Mouse (Mus musculus) hindbrain, embryonic 16.5 days (tissue): ENCODE data around the gene Lemd1. TPM values are rescaled to one million over a fixed set of nuclear protein-coding genes. Genes with fewer than 3 reads are reported as not detected.

Experiments used
- ATAC-seq: fragments of 200-750 bp; cut with Nextera tagmentation; 2 replicates; pipeline ENCODE4 v1.8.0; 2017; ENCODE audit warnings: moderate TSS enrichment, moderate library complexity
- H3K27ac ChIP-seq: fragments of 300-500 bp; sonication (generic); 2 replicates; pipeline ENCODE4 v1.5.1; 2014; ENCODE audit warnings: low read depth, mild to moderate bottlenecking, control low read depth, low read length, moderate library complexity
- H3K27me3 ChIP-seq: fragments of 300-500 bp; sonication (generic); replicated peaks from 2 replicates; pipeline ENCODE4 v1.6.1; 2014; ENCODE audit warnings: low read length; ENCODE audit not compliant: control insufficient read depth, insufficient read depth
- H3K36me3 ChIP-seq: fragments of 300-500 bp; sonication (generic); 2 replicates; pipeline ENCODE4 v1.6.1; 2014; ENCODE audit warnings: mild to moderate bottlenecking, low read length, moderate library complexity, mixed read lengths; ENCODE audit not compliant: control insufficient read depth, insufficient read depth
- H3K4me1 ChIP-seq: fragments of 300-500 bp; sonication (generic); 2 replicates; pipeline ENCODE4 v1.6.1; 2014; ENCODE audit warnings: low read depth, low read length; ENCODE audit not compliant: control insufficient read depth, insufficient read depth
- H3K4me2 ChIP-seq: fragments of 300-500 bp; sonication (generic); 2 replicates; pipeline ENCODE4 v1.6.1; 2014; ENCODE audit warnings: mild to moderate bottlenecking, low read length, control low read depth, moderate library complexity
- H3K4me3 ChIP-seq: fragments of 300-500 bp; sonication (generic); 2 replicates; pipeline ENCODE4 v1.5.1; 2014; ENCODE audit warnings: mild to moderate bottlenecking, low read length, control low read depth, moderate library complexity
- H3K9ac ChIP-seq: fragments of 300-500 bp; sonication (generic); 2 replicates; pipeline ENCODE4 v1.6.1; 2014; ENCODE audit warnings: low read depth, mild to moderate bottlenecking, control low read depth, low read length, moderate library complexity
- H3K9me3 ChIP-seq: fragments of 300-500 bp; sonication (generic); 2 replicates; pipeline ENCODE4 v1.6.1; 2014; ENCODE audit warnings: mild to moderate bottlenecking, low read length, moderate library complexity; ENCODE audit not compliant: control insufficient read depth
- WGBS: fragments of 180-500 bp; shearing (Covaris S2); extraction: QIAGEN DNeasy Blood & Tissue Kit; methylation state at CpG from one replicate; pipeline ENCODE4 v1.1.7; 2014; 5-methylcytosine and 5-hydroxymethylcytosine counted together
- microRNA counts: library from miRNA; unstranded; fragments of <30 nt; microRNA quantifications from one replicate; lab custom pipeline; 2016
- microRNA-seq: library from miRNA; unstranded; fragments of <30 nt; microRNA quantifications from one replicate; pipeline ENCODE4, GENCODE M21; 2017
- polyA plus RNA-seq: library from polyadenylated mRNA; unstranded; fragments of >200 nt; fragmentation: Nextera tagmentation; extraction: Ambion mirVana; gene quantifications from 2 replicates; pipeline ENCODE4 v1.2.1, GENCODE M21; 2015

The Lemd1 gene
- polyA plus RNA-seq, 1 experiment from 2014 or later, result 14.0 TPM

DNA sequence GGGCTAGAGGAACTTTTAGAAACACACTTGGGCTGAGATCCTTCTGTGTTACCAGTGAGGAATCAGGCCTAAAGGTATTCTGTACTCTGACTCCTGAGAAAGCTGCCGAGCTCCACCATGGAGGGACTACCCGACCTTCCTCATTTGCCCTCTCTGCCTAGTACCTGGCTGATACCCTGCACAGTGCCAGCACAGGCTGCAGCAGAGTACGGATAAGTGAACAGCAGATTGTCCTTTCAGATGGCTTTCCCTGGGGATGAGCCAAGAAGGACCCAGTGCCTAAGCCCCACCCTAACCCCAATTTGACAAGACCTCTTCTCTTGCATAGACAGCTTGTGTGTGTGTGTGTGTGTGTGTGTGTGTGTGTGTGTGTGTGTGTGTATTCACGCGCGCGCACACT lies 117.4 kb downstream of the Lemd1 start:
- H3K9ac ChIP-seq, result no peak overlapping the region
- no peaks in the 10 kb centered on the region for H3K36me3 ChIP-seq
- ATAC-seq, result no peak
- no peaks in the 10 kb centered on the region for H3K27me3 ChIP-seq
- no peak overlapping the region for H3K4me3 ChIP-seq
- H3K4me2 ChIP-seq, result no peak overlapping the region
- no peak overlapping the region for H3K27ac ChIP-seq
- H3K4me1 ChIP-seq, result no peaks in the 10 kb centered on the region
- WGBS, result 90% methylated on average over 7 of the region's 7 CpGs
- H3K9me3 ChIP-seq, result no peaks in the 10 kb centered on the region

MicroRNAs within 50 kb of the gene (microRNA counts, 519-probe panel; counts per million panel counts)
- microRNA mmu-miR-135b (lab: Ali Mortazavi, UCI), result 3,358 counts per million, percentile 88 among the panel's probes with 10 or more counts

Small RNAs within 50 kb of the gene (microRNA-seq; reads per million reads assigned to microRNA genes)
- gene Mir135b, result 6,847 reads per million, percentile 93 among the genes with 10 or more reads in this experiment

Other genes starting within 250 kb of the Lemd1 start
- gene Slc45a3, start 228.5 kb upstream of the Lemd1 start, polyA plus RNA-seq, result 0.96 and 1.5 TPM in 2 replicates
- gene Elk4, start 183.8 kb upstream of the Lemd1 start, polyA plus RNA-seq, result 10.0 and 10.2 TPM in 2 replicates
- 6.9 and 9.0 TPM in 2 replicates for gene Mfsd4a, start 123.4 kb upstream of the Lemd1 start, polyA plus RNA-seq
- gene Cdk18, start 51.7 kb upstream of the Lemd1 start, polyA plus RNA-seq, result 1.1 and 1.5 TPM in 2 replicates
- 1.8 and 2.3 TPM in 2 replicates for gene AC124108.1, start within 50 bp of the Lemd1 start, polyA plus RNA-seq
- not detected in 2 replicates for gene Gm10188, start 38.3 kb downstream of the Lemd1 start, polyA plus RNA-seq
- gene Klhdc8a, start 107.2 kb downstream of the Lemd1 start, polyA plus RNA-seq, result 8.3 and 10.0 TPM in 2 replicates
- gene Nuak2, start 124.7 kb downstream of the Lemd1 start, polyA plus RNA-seq, result 11.1 and 12.8 TPM in 2 replicates
- gene Tmcc2, start 199.8 kb downstream of the Lemd1 start, polyA plus RNA-seq, result 26.6 and 35.5 TPM in 2 replicates
- gene Dstyk, start 226.1 kb downstream of the Lemd1 start, polyA plus RNA-seq, result 7.9 and 9.7 TPM in 2 replicates